Mouse (Mus musculus) cortical plate, adult 2 months (tissue): Measurements from ENCODE around the gene Mapk6. TPM values are rescaled to one million over a fixed set of nuclear protein-coding genes. Genes with fewer than 3 reads are reported as not detected.

Experiments
- H3K27ac ChIP-seq: fragments of 200-500 bp; 2 replicates; pipeline ENCODE4 v1.5.1; 2012; ENCODE audit warnings: low read length, control low read depth, inconsistent platforms; ENCODE audit not compliant: insufficient read depth
- H3K4me1 ChIP-seq: fragments of 200-500 bp; 2 replicates; pipeline ENCODE4 v1.6.1; 2011; ENCODE audit warnings: low read length; ENCODE audit not compliant: control insufficient read depth, insufficient read depth
- H3K4me3 ChIP-seq: fragments of 200-500 bp; 2 replicates; pipeline ENCODE4 v1.5.1; 2011; ENCODE audit warnings: mild to moderate bottlenecking, low read length, control low read depth; ENCODE audit not compliant: insufficient read depth
- CTCF ChIP-seq: fragments of 200-500 bp; IDR thresholded peaks from 2 replicates; pipeline ENCODE4 v1.5.1; 2011; ENCODE audit warnings: mild to moderate bottlenecking, control low read depth, low read length; ENCODE audit not compliant: insufficient read depth; ENCODE audit errors: extremely low read depth
- POLR2A ChIP-seq: fragments of 200-500 bp; IDR thresholded peaks from 2 replicates; pipeline ENCODE4 v1.6.1; 2011; ENCODE audit warnings: mild to moderate bottlenecking, low read length, control low read depth; ENCODE audit not compliant: insufficient read depth; ENCODE audit errors: extremely low read depth
- polyA plus RNA-seq: library from polyadenylated mRNA; depleted of rRNA; stranded (reverse); fragments of >200 nt; gene quantifications from 2 replicates; pipeline ENCODE4 v1.2.3, GENCODE M21; 2012

The Mapk6 gene
- polyA plus RNA-seq, 1 experiment, result 43.6 TPM

DNA sequence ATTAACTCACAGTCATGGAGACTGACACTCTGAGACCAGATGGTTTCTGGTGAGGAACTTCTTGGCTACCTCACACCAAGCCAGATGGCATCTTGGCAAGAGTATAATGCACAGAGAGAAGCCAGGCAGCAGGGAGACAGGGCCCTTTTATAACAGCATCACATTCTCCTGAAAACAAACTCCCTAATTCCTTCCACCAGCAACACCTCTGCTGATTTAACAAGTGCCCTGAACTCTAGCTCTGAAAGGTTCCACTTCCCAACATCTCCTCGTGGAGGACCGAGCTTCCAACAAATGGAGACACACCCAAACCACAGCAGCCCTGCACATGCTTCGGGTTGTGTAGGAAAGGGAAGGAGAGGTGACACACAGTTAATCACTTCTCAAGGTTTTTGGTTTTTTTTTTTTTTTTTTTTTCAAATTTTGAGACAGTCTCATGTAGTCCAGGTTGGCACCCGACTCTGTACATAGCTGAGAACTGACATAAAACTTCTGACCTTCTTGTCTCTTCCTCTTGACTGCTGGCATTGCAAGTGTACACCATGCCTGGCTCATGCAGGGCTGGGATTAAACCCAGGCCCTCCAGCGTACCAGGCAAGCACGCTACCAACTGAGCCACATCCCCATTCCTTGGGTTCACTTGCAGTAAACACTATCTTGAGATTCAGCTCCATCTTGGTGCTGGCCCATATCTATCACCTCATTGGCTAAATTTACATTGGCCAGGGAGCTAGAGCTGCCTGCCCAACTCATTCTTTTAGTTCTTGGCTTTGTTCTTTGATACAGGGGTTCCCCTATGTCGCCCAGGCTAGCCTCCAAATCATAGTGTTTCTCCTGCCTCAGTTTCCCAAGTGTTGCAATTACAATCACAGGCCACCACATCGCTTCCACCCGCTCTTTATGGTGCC lies 17.8 kb upstream of the Mapk6 start:
- TF ChIP-seq CTCF, result no peak
- no peak for TF ChIP-seq POLR2A
- Histone ChIP-seq H3K4me1 (no peaks in the 10 kb centered on the region), H3K4me3 (no peak overlapping the region), H3K27ac (no peak overlapping the region)

DNA sequence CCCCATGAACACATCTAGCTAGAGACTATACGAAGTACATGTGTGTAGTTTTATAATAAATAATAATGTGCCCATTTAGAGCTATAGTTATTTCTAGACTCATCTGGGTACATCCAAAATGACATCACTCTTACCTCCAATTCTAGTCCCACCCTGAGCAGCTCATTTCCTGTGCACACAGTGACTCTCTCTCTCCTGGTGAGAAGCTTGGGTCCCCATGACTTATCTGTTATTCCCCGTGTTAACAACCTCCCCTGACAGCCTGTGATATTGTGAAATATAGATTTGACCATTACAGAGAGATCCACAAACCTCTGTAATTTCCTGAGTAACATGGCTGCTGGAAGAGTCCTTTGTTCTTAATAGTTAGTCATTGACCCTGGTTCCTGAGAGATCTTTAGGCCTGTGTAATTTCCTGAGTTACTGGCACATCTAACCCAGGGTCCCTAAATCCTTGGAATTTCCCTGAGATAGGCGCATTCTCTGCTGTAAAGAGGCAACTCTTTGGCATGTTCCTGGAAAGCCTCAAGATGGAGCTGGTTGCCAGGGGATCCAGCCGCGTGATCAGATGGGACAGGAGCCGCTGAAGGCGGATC lies 16.1 kb upstream of the Mapk6 start:
- no peak overlapping the region for H3K4me3 ChIP-seq
- no peaks in the 10 kb centered on the region for H3K4me1 ChIP-seq
- H3K27ac ChIP-seq, result no peak overlapping the region
- TF ChIP-seq POLR2A, result no peak
- TF ChIP-seq CTCF, result no peak

DNA sequence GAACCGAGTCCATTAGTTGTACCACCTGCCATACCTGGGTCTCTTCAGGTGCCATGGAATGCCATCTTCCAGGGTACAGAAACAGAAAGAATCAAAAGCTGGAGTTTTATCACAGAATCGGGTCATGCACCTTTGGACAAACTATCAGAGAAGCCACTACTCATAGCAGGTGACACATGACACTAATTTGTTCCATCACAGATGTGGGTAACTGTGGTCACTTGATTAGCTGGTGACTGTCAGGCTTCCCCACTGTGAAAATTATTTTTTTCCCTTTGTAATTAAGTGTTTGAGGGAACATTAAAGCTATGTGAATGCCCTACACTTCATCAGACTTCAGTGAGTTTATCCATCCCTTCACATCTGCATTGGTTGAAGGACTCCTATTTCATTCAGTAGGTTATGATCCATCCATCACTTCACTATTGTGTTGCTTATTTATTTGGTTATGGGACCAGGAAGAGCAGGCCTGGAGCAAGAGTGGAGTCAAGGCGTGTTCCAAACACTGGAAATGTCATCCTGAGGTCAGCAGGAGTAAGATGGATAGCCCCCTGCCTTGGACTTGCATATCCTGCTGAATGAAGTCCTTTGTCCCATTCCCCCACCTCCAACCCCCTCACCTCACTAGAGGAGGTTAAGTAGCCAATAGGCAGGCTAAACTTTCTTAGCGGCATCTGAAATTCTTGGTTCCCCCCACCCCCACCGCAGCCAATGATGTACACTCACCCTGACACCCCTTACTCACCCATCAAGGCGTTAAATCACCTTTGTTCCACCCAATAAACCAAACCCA lies 14.7 kb upstream of the Mapk6 start:
- no peak for TF ChIP-seq CTCF
- no peak for TF ChIP-seq POLR2A
- Histone ChIP-seq H3K27ac (no peak overlapping the region), H3K4me3 (no peak overlapping the region), H3K4me1 (no peaks in the 10 kb centered on the region)

DNA sequence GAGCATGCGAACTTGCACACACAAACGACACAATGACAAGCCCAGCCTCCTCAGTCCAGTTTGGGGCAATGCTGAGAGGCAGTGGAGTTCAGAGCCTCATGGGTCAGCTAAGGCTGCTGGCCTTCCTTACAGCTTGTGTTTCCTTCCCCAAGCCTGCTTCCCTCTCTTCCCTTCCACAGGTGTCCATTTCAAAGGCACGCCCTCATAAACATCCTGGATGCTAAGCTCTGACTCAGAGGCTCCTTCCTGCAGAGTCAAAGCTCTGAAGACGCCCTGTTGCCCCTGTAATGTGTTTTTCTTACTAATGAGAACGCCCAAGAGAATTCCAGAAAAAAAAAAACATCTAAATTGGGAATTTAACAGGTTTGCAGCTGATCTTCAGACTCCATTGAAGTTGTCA lies 13.9 kb upstream of the Mapk6 start:
- no peak overlapping the region for H3K27ac ChIP-seq
- H3K4me1 ChIP-seq, result no peaks in the 10 kb centered on the region
- TF ChIP-seq POLR2A (no peak), CTCF (no peak)
- no peak overlapping the region for H3K4me3 ChIP-seq

DNA sequence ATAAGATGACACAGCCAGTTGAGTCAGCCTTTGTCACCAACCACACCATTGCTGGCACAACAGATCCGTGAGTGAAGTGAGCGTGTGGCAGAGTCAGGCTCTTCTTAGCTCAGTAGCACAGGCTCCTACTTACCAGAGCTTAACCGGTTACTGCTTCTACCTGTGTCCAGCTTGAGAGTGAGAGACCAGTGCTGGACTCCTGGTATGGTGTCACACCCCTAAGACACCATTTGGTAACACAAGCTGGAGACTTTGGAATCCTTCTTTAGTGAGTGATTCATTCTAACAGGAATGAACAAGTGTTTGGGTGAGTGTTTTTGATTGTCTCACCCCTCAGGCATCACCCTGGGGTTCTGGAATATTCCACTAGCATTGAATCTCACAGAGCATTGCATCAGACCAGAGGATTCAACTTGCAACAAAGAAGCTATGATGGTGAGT lies 12.5 kb upstream of the Mapk6 start:
- no peaks in the 10 kb centered on the region for H3K4me1 ChIP-seq
- TF ChIP-seq CTCF (no peak), POLR2A (no peak)
- no peak overlapping the region for H3K4me3 ChIP-seq
- no peak overlapping the region for H3K27ac ChIP-seq

DNA sequence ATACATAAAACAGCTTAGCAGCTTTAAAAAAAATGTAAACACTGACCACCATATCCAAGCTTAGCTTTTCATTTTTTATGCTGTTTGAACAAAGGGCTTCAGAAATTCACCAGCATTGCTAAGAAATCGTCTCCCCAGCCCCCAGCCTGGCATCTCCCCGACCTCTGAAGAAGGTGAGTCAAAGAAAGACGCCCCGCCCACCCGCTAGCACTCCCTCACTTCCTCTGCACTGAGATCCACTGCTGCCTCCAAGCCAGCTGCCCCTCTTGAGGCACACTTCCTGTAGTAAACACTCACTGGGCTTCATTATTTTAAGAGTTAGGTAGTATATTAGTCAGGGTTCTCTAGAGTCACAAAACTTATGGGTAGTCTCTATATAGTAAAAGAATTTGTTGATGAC lies 4.4 kb upstream of the Mapk6 start:
- H3K27ac ChIP-seq, result no peak overlapping the region
- H3K4me1 ChIP-seq, result no peaks in the 10 kb centered on the region
- H3K4me3 ChIP-seq, result no peak overlapping the region
- TF ChIP-seq CTCF (no peak), POLR2A (no peak)

DNA sequence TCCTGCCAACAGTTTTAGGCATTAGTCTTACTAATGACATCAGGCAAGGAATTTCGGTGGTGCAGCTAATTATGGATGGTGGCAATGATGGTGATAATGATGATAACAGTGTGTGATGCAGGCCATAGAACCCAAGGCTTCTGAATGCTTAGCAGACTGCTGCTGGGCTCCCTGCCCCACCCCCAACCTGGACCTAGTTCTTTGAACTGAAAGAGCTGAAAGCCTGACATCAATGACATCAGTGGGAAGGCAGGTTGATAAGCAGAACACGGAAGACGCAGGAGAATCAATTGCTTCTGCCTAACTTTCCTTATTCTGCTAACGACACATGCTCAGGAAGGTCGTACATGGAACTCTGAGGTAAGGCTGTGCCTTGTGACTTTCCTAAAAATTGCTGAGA lies 3.4 kb upstream of the Mapk6 start:
- no peak overlapping the region for H3K4me3 ChIP-seq
- H3K4me1 ChIP-seq, result no peaks in the 10 kb centered on the region
- no peak overlapping the region for H3K27ac ChIP-seq
- TF ChIP-seq CTCF (no peak), POLR2A (no peak)

DNA sequence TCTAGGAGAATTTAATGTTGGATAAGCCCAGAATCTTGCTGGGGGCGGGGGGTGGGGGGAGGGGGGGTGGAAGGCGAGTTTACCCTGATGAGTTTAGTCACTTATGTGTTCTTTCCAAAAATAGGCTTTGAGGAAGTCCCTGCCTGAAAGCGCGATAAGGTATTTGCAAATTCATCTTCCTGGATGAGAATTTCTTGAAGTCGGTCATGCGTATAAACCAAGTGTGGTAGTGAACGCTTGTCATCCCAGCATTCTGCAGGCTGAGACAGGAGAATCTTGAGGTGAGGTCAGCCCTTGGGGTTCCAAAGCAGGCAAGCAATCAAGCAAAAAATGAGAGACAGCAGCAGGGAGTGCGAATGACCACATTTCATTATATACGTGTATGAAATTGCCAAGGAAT lies 1.8 kb upstream of the Mapk6 start:
- Histone ChIP-seq H3K27ac (no peak overlapping the region), H3K4me3 (no peak overlapping the region), H3K4me1 (no peaks in the 10 kb centered on the region)
- TF ChIP-seq POLR2A, result no peak
- TF ChIP-seq CTCF, result no peak

DNA sequence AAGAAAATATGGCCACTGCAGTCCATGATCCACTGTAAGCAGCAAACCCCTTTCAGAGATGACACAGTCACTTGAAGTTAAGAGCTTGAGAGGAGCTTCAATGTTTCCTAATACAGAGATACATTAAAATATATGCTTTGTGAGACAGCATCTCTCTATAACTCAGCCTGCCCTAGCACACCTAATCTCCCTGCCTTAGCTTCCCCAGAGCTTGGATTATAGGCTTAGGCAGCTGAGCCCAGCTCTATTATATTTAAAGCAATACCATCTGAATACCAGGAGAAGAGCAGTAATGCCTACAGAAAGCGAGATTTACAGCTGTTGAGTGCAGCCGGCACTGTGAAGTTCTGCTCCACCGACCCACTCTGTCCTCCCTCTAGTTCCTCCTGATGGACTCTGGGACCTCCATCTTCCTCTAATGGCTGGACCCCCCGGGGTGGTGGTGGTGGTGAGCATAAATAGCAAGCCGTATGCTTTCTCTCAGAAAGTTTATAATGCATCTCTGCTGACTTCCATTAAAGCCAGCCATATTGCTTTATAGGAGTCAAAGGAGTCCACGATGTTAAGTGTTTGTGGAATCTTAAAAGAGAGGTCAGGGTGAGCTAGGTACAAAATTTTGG lies 1.2 kb upstream of the Mapk6 start:
- Histone ChIP-seq H3K4me3 (no peak overlapping the region), H3K27ac (no peak overlapping the region), H3K4me1 (no peaks in the 10 kb centered on the region)
- no peak for TF ChIP-seq CTCF
- no peak for TF ChIP-seq POLR2A
